Mouse (Mus musculus) splenic B cell, adult 2 months (primary cell): Measurements from ENCODE around the gene Pecam1.
"Not testable (repeated sequence)": the region's sequence is repeated elsewhere in the genome, so short reads cannot be mapped to it uniquely, and the experiment has no call there.

Experiments
- DNase-seq: peaks from one replicate; pipeline ENCODE4 v3.0.0-alpha.2; 2011; ENCODE audit warnings: low read depth, low spot score
- H3K27me3 ChIP-seq: 2 replicates; pipeline ENCODE4 v1.6.1; 2012; ENCODE audit warnings: mild to moderate bottlenecking, low read length, moderate library complexity, mixed read lengths; ENCODE audit not compliant: control insufficient read depth, poor library complexity, insufficient read depth, severe bottlenecking
- H3K36me3 ChIP-seq: 2 replicates; pipeline ENCODE4 v1.6.1; 2012; ENCODE audit warnings: mild to moderate bottlenecking, low read length, moderate library complexity, mixed read lengths; ENCODE audit not compliant: control insufficient read depth, poor library complexity, insufficient read depth, severe bottlenecking

Pecam1 gene

GRCm38 (mm10) chr11:106665841-106666240, 84.6 kb downstream of the Pecam1 start:
- Histone ChIP-seq H3K27me3 (no peaks in the 10 kb centered on the region), H3K36me3 (peaks cover 23% of the 10 kb centered on the region)
- no peak for DNase-seq

- Histone ChIP-seq H3K27me3 (no peaks in the 10 kb centered on the region), H3K36me3 (peaks cover 23% of the 10 kb centered on the region)
- peak; percentile 73 for DNase-seq
Observed at GRCm38 (mm10) chr11:106665328-106665727, 85.1 kb downstream of the Pecam1 start.

DNA sequence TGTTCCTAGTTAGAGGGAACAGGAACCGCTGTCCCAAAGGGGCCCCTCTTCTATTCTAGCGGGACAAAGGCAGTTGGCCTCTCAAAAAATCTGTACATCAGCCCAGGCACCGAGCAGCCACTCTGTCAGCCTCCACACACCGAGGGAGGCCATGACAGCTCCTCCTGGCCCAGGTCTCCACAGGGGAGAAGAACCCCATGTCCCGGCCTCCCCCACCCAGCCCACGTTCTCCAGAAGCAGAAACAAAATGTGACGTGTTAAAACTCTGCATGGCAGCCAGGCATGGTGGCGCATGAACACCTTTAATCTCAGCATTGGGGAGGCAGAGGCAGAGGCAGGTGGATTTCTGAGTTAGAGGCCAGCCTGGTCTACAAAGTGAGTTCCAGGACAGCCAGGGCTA, 85.7 kb downstream of the Pecam1 start:
- H3K36me3 ChIP-seq = peaks cover 23% of the 10 kb centered on the region
- no peaks in the 10 kb centered on the region for H3K27me3 ChIP-seq
- DNase-seq = no peak

DNA sequence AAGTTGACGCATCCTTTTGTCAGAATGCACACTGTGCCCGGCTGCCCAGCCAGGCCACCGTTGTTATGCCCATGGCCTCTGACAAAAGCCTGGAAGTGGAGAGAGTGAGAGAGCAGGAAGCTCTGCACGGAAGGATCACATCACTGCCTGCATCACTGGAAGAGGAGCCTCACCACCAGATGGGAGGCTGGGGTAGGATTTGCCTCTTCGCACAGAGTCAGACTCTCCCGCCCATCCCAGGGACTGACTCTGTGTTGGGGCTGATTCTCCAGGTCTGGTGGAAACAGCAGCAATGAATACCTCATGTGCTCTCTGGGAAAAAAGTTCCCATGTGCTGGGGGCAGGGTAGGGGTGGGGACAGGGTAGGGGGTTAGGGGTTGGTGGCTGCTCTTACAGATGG, 86.6 kb downstream of the Pecam1 start:
- no peaks in the 10 kb centered on the region for H3K27me3 ChIP-seq
- no peak for DNase-seq
- H3K36me3 ChIP-seq = peaks cover 22% of the 10 kb centered on the region

DNA sequence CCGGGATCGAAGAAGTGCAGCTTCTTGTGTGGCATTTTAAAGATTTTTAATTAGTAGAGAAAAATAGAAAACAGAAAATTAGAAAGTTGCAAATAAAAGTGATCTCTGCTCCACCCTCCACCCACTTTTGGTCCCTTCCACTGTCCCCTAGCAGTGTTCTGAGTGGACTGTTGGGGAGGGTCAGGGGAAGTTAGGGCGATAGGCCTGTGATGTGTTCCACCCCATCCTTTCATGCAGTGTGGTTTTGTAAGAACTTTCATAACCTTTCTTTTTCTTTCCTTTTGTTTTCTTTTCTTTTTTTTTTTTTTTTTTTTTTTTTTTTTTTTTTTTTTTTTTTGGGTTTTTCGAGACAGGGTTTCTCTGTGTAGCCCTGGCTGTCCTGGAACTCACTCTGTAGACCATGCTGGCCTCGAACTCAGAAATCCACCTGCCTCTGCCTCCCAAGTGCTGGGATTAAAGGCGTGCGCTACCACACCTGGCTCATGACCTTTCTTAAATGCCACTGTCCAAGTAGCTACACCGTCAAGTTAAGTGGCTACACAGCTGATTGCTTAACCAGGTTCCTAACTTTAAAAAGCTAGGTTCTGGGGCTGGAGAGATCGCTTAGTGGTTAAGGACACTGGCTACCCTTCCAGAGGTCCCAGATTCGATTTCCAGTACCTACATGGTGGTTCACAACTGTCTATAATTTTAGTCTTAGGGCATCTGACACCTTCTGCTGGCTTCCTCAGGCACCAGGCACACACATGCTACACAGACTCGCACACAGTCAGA, 87.6 kb downstream of the Pecam1 start:
- no peak for DNase-seq
- Histone ChIP-seq H3K27me3 (no peaks in the 10 kb centered on the region), H3K36me3 (peaks cover 22% of the 10 kb centered on the region)

GRCm38 (mm10) chr11:106660453-106661081, 89.9 kb downstream of the Pecam1 start:
- no peaks in the 10 kb centered on the region for H3K27me3 ChIP-seq
- DNase-seq = peak; percentile 42
- peaks cover 21% of the 10 kb centered on the region for H3K36me3 ChIP-seq

DNA sequence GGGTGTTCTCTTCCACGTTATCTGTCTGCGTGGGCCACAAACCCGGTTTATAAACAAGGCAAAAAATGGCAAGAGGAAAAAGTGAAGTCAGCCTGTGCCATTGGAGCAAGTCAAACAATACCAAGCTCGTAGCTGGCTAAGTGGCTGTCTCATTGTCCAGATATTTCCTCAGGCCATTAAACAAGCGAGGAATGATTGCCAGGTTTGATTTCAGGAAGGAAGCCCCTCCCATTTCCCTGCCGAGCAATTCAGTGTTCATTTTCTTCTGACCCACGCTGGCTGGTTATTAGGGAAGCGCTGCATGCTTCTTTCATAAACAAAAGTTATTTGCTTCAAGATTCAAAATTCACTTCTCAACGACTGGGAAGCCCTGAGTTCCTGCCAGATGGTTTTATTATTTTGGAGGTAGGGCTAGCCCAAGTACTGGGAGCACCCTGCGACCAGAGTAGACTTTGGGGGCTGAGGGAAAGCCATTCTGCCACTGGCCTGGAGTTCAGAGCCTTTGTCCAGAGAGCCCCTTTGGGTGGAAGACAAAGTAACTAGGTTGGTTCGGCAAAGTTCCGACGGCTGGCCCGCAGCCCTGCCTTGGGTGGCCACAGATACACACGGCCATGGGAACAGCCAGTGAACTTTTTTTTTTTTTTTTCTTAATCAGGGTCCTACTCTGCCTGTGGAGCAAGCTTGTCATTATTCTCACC, 90.7 kb downstream of the Pecam1 start:
- DNase-seq = no peak
- H3K36me3 ChIP-seq = peaks cover 20% of the 10 kb centered on the region
- H3K27me3 ChIP-seq = no peaks in the 10 kb centered on the region

- H3K27me3 ChIP-seq = no peaks in the 10 kb centered on the region
- H3K36me3 ChIP-seq = peaks cover 16% of the 10 kb centered on the region
- DNase-seq = no peak
Observed at GRCm38 (mm10) chr11:106658051-106658880, 92.2 kb downstream of the Pecam1 start.

DNA sequence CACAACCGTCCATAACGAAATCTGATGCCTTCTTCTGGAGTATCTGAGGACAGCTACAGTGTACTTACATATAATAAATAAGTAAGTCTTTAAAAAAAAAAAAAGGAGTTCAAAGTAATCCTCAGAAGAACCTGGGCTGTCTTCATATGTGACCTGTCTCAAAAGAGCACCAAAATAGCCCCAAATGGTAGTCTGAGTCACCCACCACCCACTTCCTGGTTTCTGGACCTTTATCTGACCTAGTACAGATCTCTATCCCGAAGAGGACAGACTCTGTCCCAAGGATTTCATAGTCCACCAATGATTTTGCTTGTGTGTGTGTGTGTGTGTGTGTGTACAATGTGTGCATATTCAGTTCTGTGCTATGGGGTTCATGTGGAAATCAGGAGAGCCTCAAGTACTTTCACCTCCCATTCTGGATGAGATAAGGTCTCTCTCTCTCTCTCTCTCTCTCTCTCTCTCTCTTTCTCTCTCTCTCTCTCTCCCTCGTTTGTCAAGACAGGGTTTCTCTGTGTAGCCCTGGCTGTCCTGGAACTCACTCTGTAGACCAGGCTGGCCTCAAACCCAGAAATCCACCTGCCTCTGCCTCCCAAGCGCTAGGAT, 93.4 kb downstream of the Pecam1 start:
- H3K36me3 ChIP-seq = peaks cover 13% of the 10 kb centered on the region
- H3K27me3 ChIP-seq, DNase-seq: not testable (repeated sequence)

DNA sequence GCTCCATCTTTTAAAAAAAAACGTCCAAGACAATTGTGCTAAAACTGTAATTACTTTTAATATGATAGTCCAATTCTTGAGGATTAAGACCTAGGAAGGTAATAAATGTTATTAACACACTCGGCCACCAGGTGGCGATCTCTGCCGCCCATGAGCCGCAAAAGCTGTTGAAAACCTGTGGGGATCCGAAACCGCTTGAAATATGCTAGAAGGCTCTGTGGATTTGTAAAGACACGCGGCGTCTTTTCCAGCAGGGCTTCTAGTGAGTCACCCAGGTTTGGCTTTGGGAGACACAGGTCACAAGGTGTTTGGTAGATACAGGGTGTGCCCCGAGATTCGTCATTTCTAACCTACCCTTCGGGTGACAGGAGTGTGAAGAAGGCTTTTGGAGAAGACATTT, 102.1 kb downstream of the Pecam1 start:
- no peaks in the 10 kb centered on the region for H3K36me3 ChIP-seq

GRCm38 (mm10) chr11:106642966-106643637, 107.3 kb downstream of the Pecam1 start:
- Histone ChIP-seq H3K36me3 (no peaks in the 10 kb centered on the region), H3K27me3 (no peaks in the 10 kb centered on the region)
- DNase-seq = no peak

More for the DNA sequence above, 102.1 kb downstream of the Pecam1 start:
- no peaks in the 10 kb centered on the region for H3K27me3 ChIP-seq
- peak; percentile 89 for DNase-seq

GRCm38 (mm10) chr11:106641580-106641979, 108.8 kb downstream of the Pecam1 start:
- Histone ChIP-seq H3K27me3 (no peaks in the 10 kb centered on the region), H3K36me3 (no peaks in the 10 kb centered on the region)
- no peak for DNase-seq

DNA sequence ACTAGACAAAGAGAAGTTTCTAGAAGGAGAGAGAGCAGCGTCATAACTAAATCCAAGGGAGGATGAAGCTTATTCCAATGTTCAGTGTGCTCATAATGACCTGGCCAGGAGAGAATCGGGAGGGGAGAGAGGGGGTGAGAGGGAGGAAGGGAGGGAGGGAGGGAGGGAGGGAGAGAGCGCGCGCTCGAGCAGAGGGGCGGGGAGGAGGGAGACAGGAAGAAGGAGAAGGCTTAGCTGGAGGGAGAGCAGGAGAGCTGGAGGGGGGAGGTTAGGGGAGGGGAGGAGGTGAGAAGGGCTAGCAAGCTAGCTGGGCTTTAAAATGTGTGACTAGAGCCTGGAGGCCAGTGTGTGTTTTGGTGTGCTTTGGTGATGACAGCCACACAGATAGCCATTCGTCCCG, 110.4 kb downstream of the Pecam1 start:
- H3K36me3 ChIP-seq = no peaks in the 10 kb centered on the region
- DNase-seq = no peak
- H3K27me3 ChIP-seq = no peaks in the 10 kb centered on the region

GRCm38 (mm10) chr11:106639356-106639692, 111.1 kb downstream of the Pecam1 start:
- no peak for DNase-seq
- Histone ChIP-seq H3K36me3 (no peaks in the 10 kb centered on the region), H3K27me3 (no peaks in the 10 kb centered on the region)
